Mouse (Mus musculus) midbrain, embryonic 13.5 days (tissue): ENCODE data around the gene Pcnx. TPM values are rescaled to one million over a fixed set of nuclear protein-coding genes. Genes with fewer than 3 reads are reported as not detected.

Experiments used
- ATAC-seq: fragments of 200-750 bp; cut with Nextera tagmentation; 2 replicates; pipeline ENCODE4 v1.8.0; 2017; ENCODE audit warnings: mild to moderate bottlenecking, moderate TSS enrichment, moderate library complexity
- H3K27ac ChIP-seq: fragments of 300-500 bp; sonication (generic); 2 replicates; pipeline ENCODE4 v1.5.1; 2015; ENCODE audit warnings: inconsistent platforms, mild to moderate bottlenecking, moderate library complexity
- H3K27me3 ChIP-seq: fragments of 300-500 bp; sonication (generic); 2 replicates; pipeline ENCODE4 v1.6.1; 2015; ENCODE audit warnings: mild to moderate bottlenecking, inconsistent platforms
- H3K36me3 ChIP-seq: fragments of 300-500 bp; sonication (generic); 2 replicates; pipeline ENCODE4 v1.6.1; 2015; ENCODE audit warnings: mild to moderate bottlenecking, inconsistent platforms
- H3K4me1 ChIP-seq: fragments of 300-500 bp; sonication (generic); replicated peaks from 2 replicates; pipeline ENCODE4 v1.6.1; 2015; ENCODE audit warnings: inconsistent platforms
- H3K4me2 ChIP-seq: fragments of 300-500 bp; sonication (generic); replicated peaks from 2 replicates; pipeline ENCODE4 v1.6.1; 2015; ENCODE audit warnings: moderate library complexity, mild to moderate bottlenecking, inconsistent platforms
- H3K4me3 ChIP-seq: fragments of 300-500 bp; sonication (generic); replicated peaks from 2 replicates; pipeline ENCODE4 v1.5.1; 2015; ENCODE audit warnings: mild to moderate bottlenecking, inconsistent platforms
- H3K9ac ChIP-seq: fragments of 300-500 bp; sonication (generic); replicated peaks from 2 replicates; pipeline ENCODE4 v1.6.1; 2015; ENCODE audit warnings: mild to moderate bottlenecking, inconsistent platforms
- H3K9me3 ChIP-seq: fragments of 300-500 bp; sonication (generic); 2 replicates; pipeline ENCODE4 v1.6.1; 2016; ENCODE audit warnings: mild to moderate bottlenecking, inconsistent platforms
- WGBS: fragments of 180-500 bp; shearing (Covaris S2); methylation state at CpG from one replicate; pipeline ENCODE4 v1.1.7; 2015; 5-methylcytosine and 5-hydroxymethylcytosine counted together
- polyA plus RNA-seq: library from polyadenylated mRNA; unstranded; fragments of >200 nt; fragmentation: Nextera tagmentation; extraction: Ambion mirVana; gene quantifications from 2 replicates; pipeline ENCODE4 v1.2.1, GENCODE M21; 2015

Gene Pcnx
- polyA plus RNA-seq, 1 experiment from 2014 or later = 9.4 TPM

- Histone ChIP-seq H3K27ac (no peak overlapping the region), H3K27me3 (no peaks in the 10 kb centered on the region), H3K4me1 (no peaks in the 10 kb centered on the region), H3K9me3 (no peaks in the 10 kb centered on the region), H3K4me2 (no peak overlapping the region), H3K9ac (no peak overlapping the region), H3K36me3 (no peaks in the 10 kb centered on the region), H3K4me3 (no peak overlapping the region)
- WGBS = 82% methylated on average over 8 of the region's 8 CpGs
- ATAC-seq = no peak
Measured at GRCm38 (mm10) chr12:81836162-81836561, 23.7 kb upstream of the Pcnx start.

- Histone ChIP-seq H3K4me3 (no peak overlapping the region), H3K27ac (no peak overlapping the region), H3K4me2 (no peak overlapping the region), H3K27me3 (no peaks in the 10 kb centered on the region), H3K9me3 (no peaks in the 10 kb centered on the region), H3K9ac (no peak overlapping the region), H3K36me3 (no peaks in the 10 kb centered on the region), H3K4me1 (0 out of 2 replicates have a peak, but pooled peaks cover under 1% of the 10 kb centered on the region)
- ATAC-seq = no peak
- WGBS = 59% methylated on average over 5 of the region's 5 CpGs
Measured at GRCm38 (mm10) chr12:81837463-81837862, 22.4 kb upstream of the Pcnx start.

- no peak for ATAC-seq
- Histone ChIP-seq H3K4me2 (no peak overlapping the region), H3K27me3 (no peaks in the 10 kb centered on the region), H3K4me3 (no peak overlapping the region), H3K9me3 (no peaks in the 10 kb centered on the region), H3K36me3 (no peaks in the 10 kb centered on the region), H3K9ac (no peak overlapping the region), H3K27ac (no peak overlapping the region), H3K4me1 (peaks cover 10% of the 10 kb centered on the region)
- WGBS = 94% methylated on average over 5 of the region's 5 CpGs
Measured at GRCm38 (mm10) chr12:81839663-81840062, 20.2 kb upstream of the Pcnx start.

- no peak for ATAC-seq
- Histone ChIP-seq H3K9ac (no peak overlapping the region), H3K27me3 (peaks cover 4% of the 10 kb centered on the region; the same call in 1 of the 2 replicates), H3K27ac (no peak overlapping the region), H3K4me3 (no peak overlapping the region), H3K4me1 (peaks cover 19% of the 10 kb centered on the region), H3K36me3 (no peaks in the 10 kb centered on the region), H3K9me3 (no peaks in the 10 kb centered on the region), H3K4me2 (no peak overlapping the region)
- 88% methylated on average over 5 of the region's 5 CpGs for WGBS
Measured at GRCm38 (mm10) chr12:81841046-81841445, 18.8 kb upstream of the Pcnx start.

- H3K4me2 ChIP-seq = no peak overlapping the region
- H3K4me3 ChIP-seq = no peak overlapping the region
- 80% methylated on average over 5 of the region's 5 CpGs for WGBS
- no peaks in the 10 kb centered on the region for H3K36me3 ChIP-seq
- H3K4me1 ChIP-seq = peaks cover 19% of the 10 kb centered on the region
- peaks cover 4% of the 10 kb centered on the region; the same call in 1 of the 2 replicates for H3K27me3 ChIP-seq
- H3K9ac ChIP-seq = no peak overlapping the region
- no peak overlapping the region for H3K27ac ChIP-seq
- H3K9me3 ChIP-seq = no peaks in the 10 kb centered on the region
- no peak for ATAC-seq
Measured at GRCm38 (mm10) chr12:81843501-81843900, 16.3 kb upstream of the Pcnx start.

GRCm38 (mm10) chr12:81844572-81844971, 15.3 kb upstream of the Pcnx start:
- 44% methylated on average over 13 of the region's 13 CpGs for WGBS
- Histone ChIP-seq H3K4me2 (peak overlapping the region; percentile 39), H3K27me3 (peaks cover 4% of the 10 kb centered on the region; the same call in 1 of the 2 replicates), H3K4me3 (no peak overlapping the region), H3K27ac (no peak overlapping the region), H3K9ac (no peak overlapping the region), H3K4me1 (peaks cover 19% of the 10 kb centered on the region), H3K36me3 (no peaks in the 10 kb centered on the region), H3K9me3 (no peaks in the 10 kb centered on the region)
- ATAC-seq = no peak

- Histone ChIP-seq H3K27ac (no peak overlapping the region), H3K9me3 (no peaks in the 10 kb centered on the region), H3K4me3 (0 out of 2 replicates have a peak overlapping the region, but pooled peaks have one; percentile 11), H3K27me3 (peaks cover 4% of the 10 kb centered on the region; the same call in 1 of the 2 replicates), H3K4me2 (peak overlapping the region; percentile 39), H3K4me1 (peaks cover 19% of the 10 kb centered on the region), H3K36me3 (no peaks in the 10 kb centered on the region), H3K9ac (no peak overlapping the region)
- ATAC-seq = 0 out of 2 replicates have a peak, but pooled peaks have one; percentile 48
- 4% methylated on average over 14 of the region's 14 CpGs for WGBS
Measured at GRCm38 (mm10) chr12:81844981-81845380, 14.8 kb upstream of the Pcnx start.

GRCm38 (mm10) chr12:81849629-81850028, 10.2 kb upstream of the Pcnx start:
- H3K4me3 ChIP-seq = no peak overlapping the region
- H3K27me3 ChIP-seq = peaks cover 4% of the 10 kb centered on the region; the same call in 1 of the 2 replicates
- H3K4me2 ChIP-seq = no peak overlapping the region
- H3K9ac ChIP-seq = no peak overlapping the region
- H3K4me1 ChIP-seq = peaks cover 10% of the 10 kb centered on the region
- ATAC-seq = no peak
- no peaks in the 10 kb centered on the region for H3K9me3 ChIP-seq
- H3K27ac ChIP-seq = no peak overlapping the region
- no peaks in the 10 kb centered on the region for H3K36me3 ChIP-seq
- 59% methylated on average over 8 of the region's 8 CpGs for WGBS

- Histone ChIP-seq H3K27ac (no peak overlapping the region), H3K27me3 (no peaks in the 10 kb centered on the region; the same call in 1 of the 2 replicates), H3K9me3 (no peaks in the 10 kb centered on the region), H3K4me1 (peaks cover 6% of the 10 kb centered on the region; the same call in 1 of the 2 replicates), H3K4me2 (no peak overlapping the region), H3K9ac (no peak overlapping the region), H3K4me3 (no peak overlapping the region), H3K36me3 (no peaks in the 10 kb centered on the region)
- WGBS = 91% methylated on average over 2 of the region's 2 CpGs
- no peak for ATAC-seq
Measured at GRCm38 (mm10) chr12:81852551-81852950, 7.3 kb upstream of the Pcnx start.

- ATAC-seq = no peak
Measured at GRCm38 (mm10) chr12:81852977-81853376, 6.8 kb upstream of the Pcnx start.

GRCm38 (mm10) chr12:81853543-81853942, 6.3 kb upstream of the Pcnx start:
- Histone ChIP-seq H3K27ac (no peak overlapping the region), H3K4me1 (peaks cover 13% of the 10 kb centered on the region; the same call in 1 of the 2 replicates), H3K27me3 (peaks cover 3% of the 10 kb centered on the region; the same call in 1 of the 2 replicates), H3K9me3 (no peaks in the 10 kb centered on the region), H3K9ac (no peak overlapping the region), H3K4me2 (no peak overlapping the region), H3K4me3 (no peak overlapping the region), H3K36me3 (no peaks in the 10 kb centered on the region)
- no peak for ATAC-seq
- whole genome bisulfite sequencing = 89% methylated on average over 9 of the region's 9 CpGs

More at GRCm38 (mm10) chr12:81852977-81853376, 6.8 kb upstream of the Pcnx start:
- H3K9me3 ChIP-seq = no peaks in the 10 kb centered on the region
- no peak overlapping the region for H3K4me2 ChIP-seq
- H3K27ac ChIP-seq = no peak overlapping the region
- H3K4me1 ChIP-seq = peaks cover 10% of the 10 kb centered on the region; the same call in 1 of the 2 replicates
- H3K36me3 ChIP-seq = no peaks in the 10 kb centered on the region
- H3K9ac ChIP-seq = no peak overlapping the region
- peaks cover 2% of the 10 kb centered on the region; the same call in 1 of the 2 replicates for H3K27me3 ChIP-seq
- H3K4me3 ChIP-seq = no peak overlapping the region
- 91% methylated on average over 14 of the region's 14 CpGs for WGBS

GRCm38 (mm10) chr12:81855031-81855430, 4.8 kb upstream of the Pcnx start:
- H3K36me3 ChIP-seq = no peaks in the 10 kb centered on the region
- 84% methylated on average over 8 of the region's 8 CpGs for WGBS
- H3K27me3 ChIP-seq = peaks cover 3% of the 10 kb centered on the region; the same call in 1 of the 2 replicates
- no peak overlapping the region for H3K4me2 ChIP-seq
- no peak overlapping the region for H3K9ac ChIP-seq
- no peak overlapping the region for H3K27ac ChIP-seq
- ATAC-seq = no peak
- H3K4me3 ChIP-seq = no peak overlapping the region
- H3K9me3 ChIP-seq = no peaks in the 10 kb centered on the region
- H3K4me1 ChIP-seq = peaks cover 15% of the 10 kb centered on the region; the same call in 1 of the 2 replicates

GRCm38 (mm10) chr12:81856696-81857095, 3.1 kb upstream of the Pcnx start:
- Histone ChIP-seq H3K4me2 (no peak overlapping the region), H3K27me3 (peaks cover 3% of the 10 kb centered on the region; the same call in 1 of the 2 replicates), H3K27ac (no peak overlapping the region), H3K36me3 (no peaks in the 10 kb centered on the region), H3K4me3 (no peak overlapping the region), H3K9ac (no peak overlapping the region), H3K4me1 (peaks cover 23% of the 10 kb centered on the region), H3K9me3 (no peaks in the 10 kb centered on the region)
- WGBS = 55% methylated on average over 4 of the region's 4 CpGs
- no peak for ATAC-seq
